Mouse (Mus musculus): ENCODE data around the gene Nudt12.
A peak's percentile ranks its signal among the peaks of the same experiment; 100 is the strongest.

GRCm38 (mm10) chr17:59013091-59013459, at the start of gene Nudt12:
- TF ChIP-seq CTCF (IDR thresholded peaks at IDR 0.05; ENCODE audit: extremely low read depth, insufficient read depth, low read length) (no peak), POLR2A (IDR thresholded peaks at IDR 0.05; ENCODE audit: extremely low read depth, insufficient read depth, low read length) (0 out of 2 replicates have a peak, but pooled peaks have one; percentile 20)

Data from cortical plate, adult 2 months (tissue).